Mouse (Mus musculus) splenic B cell, adult 2 months (primary cell): ENCODE measurements around the gene Psmb7.
A peak's percentile ranks its signal among the peaks of the same experiment; 100 is the strongest.

Source experiments
- DNase-seq: peaks from one replicate; pipeline ENCODE4 v3.0.0-alpha.2; 2011; ENCODE audit warnings: low read depth, low spot score
- H3K27me3 ChIP-seq: 2 replicates; pipeline ENCODE4 v1.6.1; 2012; ENCODE audit warnings: mild to moderate bottlenecking, low read length, moderate library complexity, mixed read lengths; ENCODE audit not compliant: control insufficient read depth, poor library complexity, insufficient read depth, severe bottlenecking
- H3K36me3 ChIP-seq: 2 replicates; pipeline ENCODE4 v1.6.1; 2012; ENCODE audit warnings: mild to moderate bottlenecking, low read length, moderate library complexity, mixed read lengths; ENCODE audit not compliant: control insufficient read depth, poor library complexity, insufficient read depth, severe bottlenecking

Gene Psmb7

DNA sequence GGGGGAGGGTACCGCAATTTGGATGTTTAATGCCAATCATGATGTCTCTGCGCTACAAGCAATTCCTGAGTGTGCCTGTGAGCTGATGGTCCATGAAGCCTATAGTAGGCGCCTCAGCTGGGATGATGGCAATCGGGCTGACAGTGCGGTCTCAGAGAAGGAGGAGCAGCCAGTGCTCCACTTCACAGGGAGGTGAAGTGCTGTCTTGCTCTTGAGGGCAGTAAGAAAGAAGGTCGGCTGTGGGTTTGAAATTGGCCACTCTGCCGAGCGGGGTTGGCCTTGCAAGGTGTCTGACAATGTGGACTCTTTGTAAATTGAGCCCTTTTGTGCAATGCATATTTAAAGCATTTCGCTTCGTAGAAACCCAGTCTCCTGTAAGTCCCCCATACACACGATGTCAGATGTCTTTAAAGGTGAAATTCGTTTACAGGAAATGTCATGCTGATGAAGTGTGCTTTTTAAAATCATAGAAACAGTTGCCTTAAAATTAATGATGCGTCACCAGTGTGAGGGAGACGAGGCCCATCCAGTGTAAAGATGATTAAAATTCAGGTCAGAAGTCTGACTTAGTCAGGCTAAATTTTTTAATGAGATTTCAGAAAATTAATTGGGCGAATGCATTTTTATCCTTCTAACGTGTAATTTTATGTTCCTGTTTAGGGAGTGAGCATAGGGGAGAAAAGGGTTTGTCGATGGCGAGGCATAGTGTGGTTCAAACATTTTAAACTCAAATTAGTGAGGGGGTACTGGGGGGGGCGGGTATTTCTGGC is 89.5 kb downstream of the Psmb7 start:
- DNase-seq: no peak
- H3K27me3 ChIP-seq: no peaks in the 10 kb centered on the region
- H3K36me3 ChIP-seq: no peaks in the 10 kb centered on the region

DNA sequence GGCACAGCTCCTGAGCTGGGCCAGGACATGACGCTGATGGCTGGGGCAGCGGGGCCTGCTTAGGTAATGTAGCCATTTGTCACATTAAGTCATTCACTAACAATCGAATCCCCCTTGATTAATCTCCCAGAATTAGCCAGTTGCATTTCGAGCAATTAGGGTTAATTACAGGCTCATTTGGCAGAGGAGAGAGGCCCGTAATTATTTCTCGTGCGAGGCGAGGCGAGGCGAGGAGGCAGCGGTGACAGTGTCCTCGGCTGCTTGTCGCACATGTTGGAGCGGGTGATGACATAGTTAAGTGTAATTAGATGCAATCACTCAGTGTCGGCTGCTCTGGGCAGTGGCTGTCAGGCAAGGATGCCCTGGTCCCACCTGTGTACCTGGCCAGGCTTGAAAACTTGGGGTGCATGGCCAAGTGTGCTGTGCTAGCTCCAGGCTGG is 91.9 kb downstream of the Psmb7 start:
- H3K36me3 ChIP-seq: no peaks in the 10 kb centered on the region
- no peaks in the 10 kb centered on the region for H3K27me3 ChIP-seq
- no peak for DNase-seq

DNA sequence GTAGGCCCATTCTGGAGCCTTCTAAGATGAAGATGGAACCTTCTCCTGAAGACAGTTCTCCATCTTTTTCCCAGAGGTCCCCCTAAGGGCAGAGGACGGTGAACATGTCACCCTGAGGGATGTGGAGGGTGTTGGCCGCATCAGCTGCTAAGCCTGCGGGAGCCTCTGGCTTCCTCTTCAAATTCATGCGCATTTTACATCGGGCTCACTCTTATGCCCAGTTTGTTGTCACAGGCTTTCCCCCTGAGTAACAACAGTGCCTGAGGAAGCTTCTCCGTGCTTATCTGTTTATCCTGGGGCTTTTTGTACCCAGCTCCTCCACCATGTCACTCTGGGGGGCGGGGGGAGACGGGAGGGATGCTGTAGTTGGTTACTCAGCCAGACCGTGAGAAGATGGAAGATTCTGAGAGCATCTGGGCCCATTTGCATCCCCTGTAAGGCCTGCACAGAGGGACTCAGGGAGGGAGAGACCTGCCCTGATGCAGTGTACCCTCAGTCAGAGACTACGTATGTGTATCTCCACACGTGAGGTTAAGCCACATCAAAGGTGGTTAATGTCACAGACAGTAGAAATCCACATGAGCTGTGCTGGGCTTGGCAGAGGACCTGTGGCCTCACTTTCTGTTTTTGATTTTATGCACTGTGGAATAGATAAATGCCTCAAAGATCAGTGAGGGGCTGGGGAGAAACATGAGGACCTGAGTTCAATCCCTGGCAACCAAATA is 95.9 kb downstream of the Psmb7 start:
- Histone ChIP-seq H3K36me3 (no peaks in the 10 kb centered on the region), H3K27me3 (no peaks in the 10 kb centered on the region)
- no peak for DNase-seq

DNA sequence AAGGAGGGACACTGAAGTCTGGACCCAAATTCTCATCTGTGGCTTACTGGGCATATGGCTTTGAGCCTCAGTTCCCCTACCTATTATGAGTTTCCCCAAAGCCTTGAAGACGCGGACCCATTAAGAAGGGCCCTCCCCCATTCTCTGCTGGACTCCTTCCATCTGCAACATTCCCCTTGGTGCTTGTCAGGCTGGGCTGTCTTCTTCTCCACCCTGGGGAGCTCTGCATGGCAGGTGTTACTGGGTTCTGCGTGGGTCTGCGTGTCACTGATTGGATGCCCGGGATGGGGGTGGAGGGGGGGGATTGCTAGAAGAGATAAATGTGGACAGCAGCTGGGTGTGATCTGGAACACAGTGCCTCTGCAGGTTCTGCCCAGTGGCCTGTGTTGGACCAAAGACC is 97.1 kb downstream of the Psmb7 start:
- DNase-seq: no peak
- Histone ChIP-seq H3K27me3 (no peaks in the 10 kb centered on the region), H3K36me3 (no peaks in the 10 kb centered on the region)

DNA sequence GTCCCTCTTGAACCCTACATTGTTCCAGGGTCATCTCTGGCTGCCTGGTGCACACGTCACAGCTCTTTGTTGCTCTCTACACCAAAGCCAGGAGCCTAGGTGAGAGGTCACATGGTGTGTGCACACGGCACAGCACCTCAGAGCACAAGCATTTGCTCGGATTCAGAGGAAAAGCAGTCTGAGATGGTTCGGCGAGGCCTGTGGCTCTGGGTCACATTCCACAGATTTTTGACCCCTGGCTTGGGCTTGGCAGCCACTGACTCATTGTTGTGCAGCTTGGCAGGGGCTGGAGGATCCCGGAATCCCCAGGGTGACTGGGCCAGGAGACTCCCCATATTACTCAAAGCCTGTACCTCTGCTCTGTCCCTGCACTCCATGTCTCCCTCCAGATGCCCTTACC is 97.7 kb downstream of the Psmb7 start:
- Histone ChIP-seq H3K36me3 (no peaks in the 10 kb centered on the region), H3K27me3 (no peaks in the 10 kb centered on the region)
- no peak for DNase-seq

DNA sequence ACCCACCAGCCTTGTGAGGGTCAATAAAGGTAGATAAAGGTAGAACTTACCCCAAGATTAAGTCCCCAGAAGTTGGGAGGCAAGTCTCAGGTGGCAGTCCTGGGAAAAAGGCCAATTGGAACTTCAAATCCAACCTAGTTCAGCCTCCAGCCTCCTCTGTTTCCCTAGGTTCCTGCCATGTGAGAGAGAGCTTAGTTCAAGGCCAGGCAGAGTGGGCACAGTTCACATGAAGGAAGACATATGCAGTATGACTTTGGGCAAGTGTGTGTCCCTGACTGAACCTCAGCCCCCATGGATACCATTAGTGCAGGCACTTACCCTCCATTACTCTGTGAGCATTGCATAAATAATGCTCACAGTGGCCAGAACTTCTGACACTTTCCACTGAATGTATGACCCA is 98.2 kb downstream of the Psmb7 start:
- no peaks in the 10 kb centered on the region for H3K36me3 ChIP-seq
- DNase-seq: no peak
- H3K27me3 ChIP-seq: no peaks in the 10 kb centered on the region

DNA sequence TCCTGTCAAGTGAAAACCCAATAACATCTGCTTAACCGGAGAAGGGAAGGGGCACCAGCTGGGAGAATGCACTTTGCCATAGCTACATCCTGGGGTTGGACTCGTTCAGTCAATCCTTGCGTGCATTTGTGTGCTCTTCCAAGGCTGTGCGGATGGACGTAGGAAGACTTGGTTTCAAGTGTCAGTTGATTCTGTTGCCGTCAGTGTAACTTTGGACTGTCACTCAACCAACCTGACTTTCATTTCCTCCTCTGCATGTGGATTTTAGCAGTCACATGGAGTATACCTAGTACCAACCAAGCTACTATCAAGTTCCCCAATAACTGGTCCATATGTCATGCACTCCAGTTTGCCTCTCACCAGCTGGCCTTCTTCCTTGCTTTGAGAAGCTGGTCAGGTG is 98.9 kb downstream of the Psmb7 start:
- H3K36me3 ChIP-seq: no peaks in the 10 kb centered on the region
- no peaks in the 10 kb centered on the region for H3K27me3 ChIP-seq
- peak; percentile 39 for DNase-seq

DNA sequence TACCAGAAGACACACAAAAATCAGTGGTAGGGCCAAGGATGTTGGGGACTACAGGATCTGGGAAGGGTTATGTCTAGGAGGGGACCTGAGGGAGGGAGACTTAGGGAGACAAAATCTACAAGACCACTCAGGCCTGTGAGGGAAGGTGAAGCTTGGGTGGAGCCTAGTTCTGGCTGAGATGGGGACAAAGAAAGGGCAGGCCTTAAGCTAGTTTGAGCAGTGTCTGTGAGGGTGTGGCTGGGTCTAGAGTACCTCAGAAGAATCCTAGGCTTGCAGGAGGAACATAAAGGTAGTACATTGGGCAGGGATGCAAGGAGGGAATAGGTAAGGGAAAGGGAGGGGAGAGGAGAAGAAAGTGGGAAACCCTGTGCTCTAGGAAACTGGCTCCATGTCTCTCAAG is 99.5 kb downstream of the Psmb7 start:
- Histone ChIP-seq H3K36me3 (no peaks in the 10 kb centered on the region), H3K27me3 (no peaks in the 10 kb centered on the region)
- no peak for DNase-seq

DNA sequence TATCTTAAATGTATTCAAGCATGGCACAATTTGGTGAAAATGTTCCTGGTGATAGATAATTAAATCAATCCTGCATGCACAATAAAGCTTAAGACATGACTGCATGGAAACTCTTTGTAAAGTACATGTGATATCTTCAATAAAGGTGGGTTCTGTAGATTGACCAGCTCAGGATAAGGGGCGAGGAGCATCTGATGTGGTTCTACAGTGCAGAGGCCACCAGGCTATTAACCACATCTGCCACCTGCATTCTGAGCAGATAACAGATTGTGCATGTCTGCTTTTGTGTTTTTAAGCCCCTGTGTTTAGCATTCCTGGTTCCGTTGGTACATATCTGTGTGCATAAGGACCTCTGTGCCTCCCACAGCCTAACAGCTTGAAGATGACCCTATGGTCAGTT is 100.7 kb downstream of the Psmb7 start:
- DNase-seq: no peak
- no peaks in the 10 kb centered on the region for H3K36me3 ChIP-seq
- H3K27me3 ChIP-seq: no peaks in the 10 kb centered on the region

DNA sequence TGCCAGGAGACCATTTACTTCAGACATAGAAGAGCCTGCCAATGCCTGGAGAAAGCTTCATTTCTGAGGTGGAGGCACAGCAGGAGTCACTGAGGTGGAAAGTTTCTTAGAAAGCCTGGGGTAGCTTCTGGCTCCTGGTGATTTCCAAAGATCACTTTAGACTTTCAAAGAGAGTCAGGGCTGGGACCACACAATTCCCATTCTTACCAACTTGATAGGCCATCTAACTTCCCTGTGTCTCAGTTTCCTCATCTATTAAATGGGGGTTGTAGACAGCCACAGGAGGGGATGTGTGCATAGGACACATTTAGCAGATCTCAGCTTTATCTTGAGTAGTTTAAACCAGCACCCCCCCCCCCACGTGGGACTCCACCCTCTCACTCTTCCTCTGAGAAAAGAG is 101.5 kb downstream of the Psmb7 start:
- Histone ChIP-seq H3K36me3 (no peaks in the 10 kb centered on the region), H3K27me3 (no peaks in the 10 kb centered on the region)
- no peak for DNase-seq

DNA sequence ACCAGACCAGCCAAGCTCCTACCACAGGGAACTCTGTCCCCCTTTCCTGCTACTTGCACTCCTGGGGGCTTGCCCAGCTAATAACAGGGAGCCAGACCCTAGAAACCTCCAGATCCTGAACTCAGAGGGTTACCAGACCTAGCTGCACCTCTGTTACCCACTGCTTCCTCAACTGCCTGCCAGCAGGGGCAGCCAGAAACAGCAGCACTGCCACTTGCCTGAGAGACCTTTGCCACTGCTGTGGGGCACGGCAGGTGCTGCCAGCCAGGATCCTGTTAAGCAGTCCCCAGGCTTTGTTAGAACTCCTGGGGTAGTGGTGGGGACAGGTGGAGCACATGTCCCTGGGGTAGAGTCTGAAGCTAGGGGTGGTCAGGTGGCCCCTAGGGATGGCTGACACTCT is 102.3 kb downstream of the Psmb7 start:
- Histone ChIP-seq H3K36me3 (no peaks in the 10 kb centered on the region), H3K27me3 (no peaks in the 10 kb centered on the region)
- no peak for DNase-seq

DNA sequence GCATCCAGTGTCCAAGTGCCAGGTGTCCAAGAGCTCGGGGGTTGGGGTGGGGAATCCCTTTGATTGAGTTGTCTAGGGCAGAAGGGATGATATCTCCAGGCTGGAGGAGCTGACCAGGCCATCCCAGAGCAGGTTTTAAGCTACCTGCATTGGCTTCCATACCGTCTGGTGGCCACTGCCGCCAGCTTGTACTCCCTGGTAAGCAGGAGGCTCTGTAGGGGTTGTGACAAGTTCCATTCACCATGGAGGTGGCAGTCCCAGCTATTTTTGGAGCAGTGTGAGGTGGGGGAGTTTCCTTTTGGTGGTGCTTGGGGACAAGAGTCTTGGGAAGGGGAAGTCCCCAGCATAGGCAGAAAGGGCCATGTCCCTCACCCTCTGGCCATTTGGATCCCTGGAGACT is 102.8 kb downstream of the Psmb7 start:
- H3K36me3 ChIP-seq: no peaks in the 10 kb centered on the region
- no peak for DNase-seq
- no peaks in the 10 kb centered on the region for H3K27me3 ChIP-seq

DNA sequence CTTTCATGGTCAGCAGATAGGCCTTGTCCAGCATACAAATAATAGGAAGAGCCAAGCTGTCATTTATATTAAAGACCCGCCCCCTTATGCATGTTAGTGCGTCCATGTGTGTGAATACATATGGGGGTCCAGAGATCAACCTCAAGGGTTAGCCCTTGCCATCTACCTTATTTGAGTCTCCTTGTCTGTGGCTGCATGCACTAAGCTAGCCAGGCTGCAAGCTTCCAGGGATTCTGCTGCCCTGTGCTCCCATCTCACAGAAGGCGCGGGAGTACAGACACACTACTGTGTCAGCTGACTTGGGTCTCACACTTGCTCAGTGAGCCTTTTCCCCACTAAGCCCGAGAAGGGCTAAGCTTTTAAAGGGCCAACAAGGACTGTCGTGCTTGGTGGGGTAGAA is 103.2 kb downstream of the Psmb7 start:
- no peak for DNase-seq
- H3K36me3 ChIP-seq: no peaks in the 10 kb centered on the region
- H3K27me3 ChIP-seq: no peaks in the 10 kb centered on the region

DNA sequence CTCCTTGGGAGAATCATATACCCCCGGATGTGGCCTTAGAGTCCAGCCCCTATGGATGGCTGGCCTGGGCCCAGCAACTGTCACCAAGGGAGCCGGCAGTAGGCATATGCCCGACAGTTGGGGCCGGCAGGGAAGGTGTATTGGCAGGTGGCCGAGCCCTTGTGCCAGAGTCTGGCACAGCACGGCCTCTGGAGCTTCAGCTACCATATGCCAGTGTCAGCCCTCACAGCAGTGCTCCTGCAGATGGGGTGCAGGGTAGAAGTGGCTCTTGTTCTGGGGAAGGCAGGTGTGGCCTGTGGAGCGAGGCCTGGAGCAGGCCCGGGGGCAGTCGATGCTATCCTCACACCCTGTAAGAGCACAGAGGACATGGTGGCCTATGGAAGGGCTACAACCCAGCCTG is 104.2 kb downstream of the Psmb7 start:
- DNase-seq: no peak
- Histone ChIP-seq H3K36me3 (no peaks in the 10 kb centered on the region), H3K27me3 (no peaks in the 10 kb centered on the region)
